Mouse (Mus musculus): ENCODE data around the gene Gsk3a. TPM values are rescaled to one million over a fixed set of nuclear protein-coding genes. Genes with fewer than 3 reads are reported as not detected.

The Gsk3a gene
- polyA plus RNA-seq, 1 experiment from 2014 or later: 25.1 TPM

DNA sequence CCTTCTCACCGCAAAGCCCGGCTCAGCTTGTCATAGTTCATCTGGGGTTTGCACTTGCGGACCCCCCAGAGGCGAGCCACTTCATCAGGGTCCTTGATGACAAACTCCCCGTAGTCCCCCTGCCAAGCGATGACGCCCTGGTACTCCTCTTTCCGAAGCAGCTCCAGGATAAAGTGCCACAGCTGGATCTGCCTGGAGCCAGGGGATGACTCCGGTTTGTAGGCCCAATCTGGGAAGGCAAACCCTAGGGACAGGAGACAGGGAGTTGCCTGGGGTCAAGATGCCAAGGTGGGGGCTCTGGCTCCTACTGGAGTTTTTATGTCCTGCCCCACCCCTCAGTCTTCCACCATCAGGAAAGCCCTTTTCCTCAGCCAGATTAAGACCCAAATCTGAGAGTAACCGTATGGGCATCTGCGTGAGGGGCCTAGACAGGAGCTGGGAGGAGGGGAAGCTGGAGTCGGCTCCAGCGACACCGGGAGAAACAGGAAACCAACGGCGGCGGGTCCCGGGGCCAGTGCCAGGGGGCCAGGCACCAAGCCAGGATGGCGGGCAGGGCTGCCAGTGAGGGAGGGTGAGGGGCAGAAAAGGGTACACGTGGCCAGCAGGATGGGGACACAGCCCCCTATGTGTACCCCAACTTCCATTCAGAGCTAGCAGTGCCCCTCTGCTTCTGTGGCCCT, 8.6 kb upstream of the Gsk3a start:
- Histone ChIP-seq H3K36me3 (ENCODE audit: control insufficient read depth, insufficient read depth, low read length) (no peaks in the 10 kb centered on the region), H3K9ac (replicated peaks; ENCODE audit: low read depth, low read length) (no peak overlapping the region), H3K4me2 (ENCODE audit: low read depth, low read length) (peak overlapping the region; percentile 99), H3K27ac (ENCODE audit: low read depth, low read length) (peak overlapping the region; percentile 87; the same call in 1 of the 2 replicates), H3K4me1 (ENCODE audit: control insufficient read depth, insufficient read depth, low read length) (peaks cover 13% of the 10 kb centered on the region), H3K4me3 (ENCODE audit: low read depth, low read length) (no peak overlapping the region; the same call in 1 of the 2 replicates), H3K27me3 (ENCODE audit: control insufficient read depth, insufficient read depth, low read length) (no peaks in the 10 kb centered on the region), H3K9me3 (ENCODE audit: control insufficient read depth, low read length) (no peaks in the 10 kb centered on the region)
- ATAC-seq (ENCODE audit: low read depth): no peak
- WGBS: 51% methylated on average over 20 of the region's 20 CpGs

DNA sequence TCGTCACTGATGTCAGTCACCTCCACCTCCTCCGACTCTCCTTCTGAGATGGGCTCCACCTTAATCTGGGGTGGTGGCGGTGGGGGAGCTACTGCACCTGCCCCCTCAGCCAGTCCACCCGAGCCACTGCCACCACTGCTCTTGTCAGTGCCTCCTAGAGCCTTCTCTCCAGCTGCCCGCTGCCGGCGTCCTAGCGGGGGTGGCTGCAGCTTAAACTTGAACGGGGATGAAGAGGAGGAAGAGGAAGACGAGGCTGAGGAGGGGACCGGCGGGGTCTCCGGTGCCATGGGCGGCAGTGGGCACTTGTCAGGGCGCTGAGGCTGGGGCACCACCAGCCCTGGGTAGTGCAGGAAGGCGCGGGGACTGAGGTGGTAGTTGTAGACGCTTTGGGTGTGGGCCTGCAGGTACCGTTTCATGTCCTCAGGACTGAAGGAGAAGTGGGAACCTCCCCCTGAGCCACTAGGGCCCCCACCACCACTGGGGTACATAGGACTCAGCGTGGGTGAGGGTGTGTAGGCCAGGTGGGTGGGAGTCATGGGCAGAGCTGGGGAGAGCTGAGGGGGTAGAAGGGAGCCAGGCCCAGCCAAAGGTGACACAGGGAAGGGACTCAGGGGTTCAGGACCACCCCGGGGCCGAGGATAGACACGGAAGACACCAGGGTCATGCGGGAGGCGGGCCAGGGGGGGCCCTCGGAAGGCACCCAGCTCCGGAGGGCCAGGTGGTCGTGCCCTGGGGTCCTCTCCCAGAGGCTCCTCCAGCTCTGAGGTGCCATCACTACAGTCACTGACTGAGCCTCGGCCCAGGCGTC, 7.1 kb upstream of the Gsk3a start:
- Histone ChIP-seq H3K9me3 (ENCODE audit: control insufficient read depth, low read length) (no peaks in the 10 kb centered on the region), H3K27ac (ENCODE audit: low read depth, low read length) (no peak overlapping the region), H3K4me2 (ENCODE audit: low read depth, low read length) (no peak overlapping the region), H3K27me3 (ENCODE audit: control insufficient read depth, insufficient read depth, low read length) (no peaks in the 10 kb centered on the region), H3K9ac (replicated peaks; ENCODE audit: low read depth, low read length) (no peak overlapping the region), H3K36me3 (ENCODE audit: control insufficient read depth, insufficient read depth, low read length) (no peaks in the 10 kb centered on the region), H3K4me1 (ENCODE audit: control insufficient read depth, insufficient read depth, low read length) (peaks cover 12% of the 10 kb centered on the region; the same call in 1 of the 2 replicates), H3K4me3 (ENCODE audit: low read depth, low read length) (no peak overlapping the region)
- no peak for ATAC-seq (ENCODE audit: low read depth)
- WGBS: 90% methylated on average over 28 of the region's 30 CpGs

DNA sequence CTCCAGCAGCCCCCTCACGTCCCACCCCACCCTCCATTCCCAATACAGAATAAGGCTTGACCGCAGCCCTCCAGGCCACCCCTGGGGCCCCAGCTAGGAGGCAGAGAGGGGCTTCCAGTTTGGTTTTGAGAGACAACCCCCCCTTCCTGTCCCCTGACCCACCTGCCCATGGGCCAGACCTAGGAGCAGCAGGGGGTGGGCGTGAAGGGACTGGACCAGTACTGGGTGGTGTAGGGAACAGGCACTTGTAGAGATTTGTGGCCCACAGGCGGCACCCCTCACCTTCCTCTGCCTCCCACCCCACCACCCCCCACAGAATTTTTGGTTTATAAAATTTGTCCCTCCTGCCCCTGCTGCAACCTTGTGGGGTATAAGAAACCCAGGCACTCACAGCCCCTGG, 5.7 kb upstream of the Gsk3a start:
- no peak overlapping the region for H3K27ac ChIP-seq (ENCODE audit: low read depth, low read length)
- H3K27me3 ChIP-seq (ENCODE audit: control insufficient read depth, insufficient read depth, low read length): no peaks in the 10 kb centered on the region
- peaks cover 12% of the 10 kb centered on the region; the same call in 1 of the 2 replicates for H3K4me1 ChIP-seq (ENCODE audit: control insufficient read depth, insufficient read depth, low read length)
- H3K9ac ChIP-seq (replicated peaks; ENCODE audit: low read depth, low read length): no peak overlapping the region
- no peak overlapping the region for H3K4me3 ChIP-seq (ENCODE audit: low read depth, low read length)
- H3K4me2 ChIP-seq (ENCODE audit: low read depth, low read length): no peak overlapping the region
- 92% methylated on average over 4 of the region's 4 CpGs for WGBS
- no peaks in the 10 kb centered on the region for H3K9me3 ChIP-seq (ENCODE audit: control insufficient read depth, low read length)
- no peaks in the 10 kb centered on the region for H3K36me3 ChIP-seq (ENCODE audit: control insufficient read depth, insufficient read depth, low read length)
- no peak for ATAC-seq (ENCODE audit: low read depth)

DNA sequence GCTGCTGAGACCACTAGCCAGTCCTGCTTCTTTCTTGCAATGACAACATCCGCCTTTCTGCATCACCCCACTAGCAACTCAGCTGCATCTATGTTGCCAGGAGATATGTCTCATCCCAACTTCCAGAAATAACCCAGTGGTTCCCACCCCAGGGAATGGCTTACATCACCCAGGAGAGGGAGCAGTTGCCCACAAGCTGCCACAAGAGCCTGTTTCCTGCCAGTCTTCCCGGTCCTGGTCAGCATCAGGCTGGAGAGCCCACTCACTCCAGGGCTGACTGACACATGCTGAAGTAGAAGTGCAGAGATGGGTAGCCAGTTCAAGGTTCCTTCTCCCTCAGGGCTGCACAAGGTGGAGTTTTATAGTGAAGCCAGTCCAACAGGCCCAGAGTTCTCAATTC, 3.4 kb upstream of the Gsk3a start:
- H3K4me2 ChIP-seq (ENCODE audit: low read depth, low read length): no peak overlapping the region
- no peak overlapping the region for H3K9ac ChIP-seq (replicated peaks; ENCODE audit: low read depth, low read length)
- no peaks in the 10 kb centered on the region for H3K27me3 ChIP-seq (ENCODE audit: control insufficient read depth, insufficient read depth, low read length)
- no peaks in the 10 kb centered on the region for H3K36me3 ChIP-seq (ENCODE audit: control insufficient read depth, insufficient read depth, low read length)
- H3K4me3 ChIP-seq (ENCODE audit: low read depth, low read length): no peak overlapping the region
- peaks cover 9% of the 10 kb centered on the region for H3K4me1 ChIP-seq (ENCODE audit: control insufficient read depth, insufficient read depth, low read length)
- 24% methylated on average over 2 of the region's 2 CpGs for WGBS
- ATAC-seq (ENCODE audit: low read depth): no peak
- H3K9me3 ChIP-seq (ENCODE audit: control insufficient read depth, low read length): no peaks in the 10 kb centered on the region
- no peak overlapping the region for H3K27ac ChIP-seq (ENCODE audit: low read depth, low read length)

DNA sequence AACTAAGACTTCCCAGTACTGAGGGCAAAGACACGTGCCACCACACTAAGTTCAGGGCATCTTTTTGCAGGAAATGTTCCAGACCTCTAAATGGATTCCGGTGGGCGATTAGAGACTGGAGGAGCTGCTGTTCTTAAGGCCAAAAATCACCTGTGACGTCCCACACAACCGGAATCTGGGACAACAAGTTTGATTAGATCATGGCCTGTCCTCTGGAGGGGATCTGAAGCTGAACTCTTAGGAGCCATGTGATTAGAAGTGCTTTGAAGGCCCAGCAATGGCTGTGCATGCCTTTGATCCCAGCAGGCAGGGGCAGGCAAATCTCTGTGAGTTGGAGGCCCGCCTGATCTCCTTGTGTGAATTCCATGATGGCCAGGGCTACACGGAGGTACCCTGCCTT, 3.0 kb upstream of the Gsk3a start:
- H3K27me3 ChIP-seq (ENCODE audit: control insufficient read depth, insufficient read depth, low read length): no peaks in the 10 kb centered on the region
- no peaks in the 10 kb centered on the region for H3K9me3 ChIP-seq (ENCODE audit: control insufficient read depth, low read length)
- no peak overlapping the region for H3K4me3 ChIP-seq (ENCODE audit: low read depth, low read length)
- ATAC-seq (ENCODE audit: low read depth): no peak
- H3K27ac ChIP-seq (ENCODE audit: low read depth, low read length): no peak overlapping the region
- no peaks in the 10 kb centered on the region for H3K36me3 ChIP-seq (ENCODE audit: control insufficient read depth, insufficient read depth, low read length)
- H3K4me1 ChIP-seq (ENCODE audit: control insufficient read depth, insufficient read depth, low read length): peaks cover 12% of the 10 kb centered on the region
- no peak overlapping the region for H3K4me2 ChIP-seq (ENCODE audit: low read depth, low read length)
- 65% methylated on average over 7 of the region's 7 CpGs for WGBS
- H3K9ac ChIP-seq (replicated peaks; ENCODE audit: low read depth, low read length): no peak overlapping the region

DNA sequence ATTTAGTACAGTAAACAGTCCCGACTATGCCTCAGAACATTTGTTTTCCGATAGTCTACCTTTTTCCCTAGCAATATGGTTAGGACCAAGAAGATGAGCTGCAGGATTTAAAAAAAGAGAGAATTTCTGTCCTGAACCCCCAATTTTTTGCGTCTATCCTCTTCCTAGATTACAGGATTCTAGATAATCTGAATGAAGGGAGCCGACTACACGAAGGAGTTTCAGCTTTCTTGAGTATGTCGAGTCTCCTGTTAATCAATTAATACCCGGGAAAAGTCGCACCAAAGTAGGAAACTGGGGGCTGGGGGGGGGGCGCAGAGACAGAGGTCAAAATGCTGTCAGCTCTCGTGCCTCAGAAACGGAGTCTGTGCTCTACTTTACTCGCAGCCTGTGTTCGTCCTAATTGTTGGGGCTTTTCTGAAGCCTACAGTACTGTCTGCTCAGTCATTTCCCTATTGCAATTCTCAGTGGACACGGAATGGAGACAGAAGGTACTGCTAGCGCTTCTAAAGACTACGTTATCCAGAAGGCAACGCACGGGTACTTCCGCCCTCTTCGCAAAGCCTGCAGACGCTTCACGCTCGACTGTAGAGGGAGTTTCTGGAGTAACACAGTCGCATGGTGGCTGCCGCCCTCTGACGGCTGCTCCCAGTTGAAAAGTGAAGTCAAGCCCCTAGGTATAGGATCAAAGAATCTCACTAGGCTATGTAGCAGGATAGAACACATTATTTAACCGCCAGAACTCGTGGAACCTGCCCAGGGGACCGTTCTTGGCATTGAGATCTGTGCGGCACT, 1.4 kb upstream of the Gsk3a start:
- Histone ChIP-seq H3K4me2 (ENCODE audit: low read depth, low read length) (peak overlapping the region; percentile 67), H3K9ac (replicated peaks; ENCODE audit: low read depth, low read length) (no peak overlapping the region; the same call in 1 of the 2 replicates), H3K27ac (ENCODE audit: low read depth, low read length) (peak overlapping the region; percentile 75), H3K4me3 (ENCODE audit: low read depth, low read length) (peak overlapping the region; percentile 90; the same call in 1 of the 2 replicates), H3K27me3 (ENCODE audit: control insufficient read depth, insufficient read depth, low read length) (no peaks in the 10 kb centered on the region), H3K4me1 (ENCODE audit: control insufficient read depth, insufficient read depth, low read length) (peaks cover 15% of the 10 kb centered on the region), H3K9me3 (ENCODE audit: control insufficient read depth, low read length) (no peaks in the 10 kb centered on the region), H3K36me3 (ENCODE audit: control insufficient read depth, insufficient read depth, low read length) (peaks cover 3% of the 10 kb centered on the region; the same call in 1 of the 2 replicates)
- peak; percentile 63 for ATAC-seq (ENCODE audit: low read depth)
- WGBS: 4% methylated on average over 30 of the region's 30 CpGs

DNA sequence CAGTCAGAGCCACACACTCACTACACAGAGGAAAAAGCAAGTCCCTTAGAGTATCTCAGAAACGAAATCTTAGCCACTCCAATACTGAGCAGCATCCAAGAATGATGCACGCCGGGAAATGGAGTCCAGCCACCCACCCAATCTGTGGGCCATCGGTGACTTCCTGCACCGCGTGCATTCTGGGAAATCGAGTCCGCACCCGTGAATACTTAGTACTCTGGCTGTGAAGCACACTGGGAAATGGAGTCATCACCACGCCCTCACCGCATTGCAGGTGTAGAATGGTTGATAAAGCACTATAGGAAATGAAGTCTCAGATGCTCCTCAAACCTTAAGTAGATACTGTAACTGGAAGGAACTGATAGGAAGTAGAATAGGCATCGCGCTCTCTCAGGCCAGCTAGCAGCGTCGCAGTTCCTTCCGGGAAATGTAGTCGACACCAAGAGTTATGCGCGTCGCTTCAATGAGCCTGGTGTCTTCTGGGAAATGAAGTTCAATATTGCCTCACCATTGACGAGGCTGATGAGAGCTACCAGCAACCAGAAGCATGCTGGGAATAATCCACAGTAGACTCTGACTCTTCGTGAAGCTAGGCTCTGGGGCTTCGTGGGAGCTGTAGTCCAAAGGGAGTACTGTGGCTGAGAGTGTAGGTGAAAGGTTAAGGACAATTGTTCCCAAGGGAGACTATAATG, 510 bp upstream of the Gsk3a start:
- under 1% methylated on average over 23 of the region's 23 CpGs for WGBS
- Histone ChIP-seq H3K4me3 (ENCODE audit: low read depth, low read length) (peak overlapping the region; percentile 90), H3K9ac (replicated peaks; ENCODE audit: low read depth, low read length) (peak overlapping the region; percentile 95), H3K27ac (ENCODE audit: low read depth, low read length) (peak overlapping the region; percentile 75), H3K4me1 (ENCODE audit: control insufficient read depth, insufficient read depth, low read length) (peaks cover 15% of the 10 kb centered on the region), H3K27me3 (ENCODE audit: control insufficient read depth, insufficient read depth, low read length) (no peaks in the 10 kb centered on the region), H3K4me2 (ENCODE audit: low read depth, low read length) (peak overlapping the region; percentile 67), H3K36me3 (ENCODE audit: control insufficient read depth, insufficient read depth, low read length) (peaks cover 7% of the 10 kb centered on the region; the same call in 1 of the 2 replicates), H3K9me3 (ENCODE audit: control insufficient read depth, low read length) (no peaks in the 10 kb centered on the region)
- ATAC-seq (ENCODE audit: low read depth): peak; percentile 94

DNA sequence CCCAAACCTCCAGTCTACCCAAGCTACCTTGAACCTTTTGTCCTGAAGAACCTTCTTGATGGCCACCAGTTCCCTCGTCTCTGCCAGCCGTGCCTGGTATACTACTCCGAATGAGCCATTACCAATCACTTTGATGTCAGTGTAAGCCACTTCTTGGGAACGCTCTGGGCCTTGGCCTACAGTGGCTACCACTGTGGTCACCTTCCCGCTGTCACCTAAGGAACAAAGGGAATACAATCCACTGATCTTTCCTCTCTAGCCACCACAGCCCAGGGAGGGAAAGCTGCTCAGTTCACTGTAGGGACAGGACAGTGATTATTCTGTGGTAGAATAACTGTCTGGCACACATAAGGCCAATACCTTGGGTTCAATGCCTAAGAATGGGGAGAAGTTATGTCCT, 2.1 kb downstream of the Gsk3a start:
- H3K4me1 ChIP-seq (ENCODE audit: control insufficient read depth, insufficient read depth, low read length): peaks cover 15% of the 10 kb centered on the region
- H3K4me2 ChIP-seq (ENCODE audit: low read depth, low read length): no peak overlapping the region
- H3K27me3 ChIP-seq (ENCODE audit: control insufficient read depth, insufficient read depth, low read length): no peaks in the 10 kb centered on the region
- no peak for ATAC-seq (ENCODE audit: low read depth)
- no peak overlapping the region for H3K4me3 ChIP-seq (ENCODE audit: low read depth, low read length)
- WGBS: 87% methylated on average over 5 of the region's 5 CpGs
- no peak overlapping the region for H3K27ac ChIP-seq (ENCODE audit: low read depth, low read length)
- peaks cover 27% of the 10 kb centered on the region for H3K36me3 ChIP-seq (ENCODE audit: control insufficient read depth, insufficient read depth, low read length)
- H3K9me3 ChIP-seq (ENCODE audit: control insufficient read depth, low read length): no peaks in the 10 kb centered on the region
- no peak overlapping the region for H3K9ac ChIP-seq (replicated peaks; ENCODE audit: low read depth, low read length)

Data from neural tube, embryonic 14.5 days (tissue).